Mouse (Mus musculus) myocyte (in vitro differentiated cells): Measurements from ENCODE around the gene Uchl4.

ENCODE experiments used
- POLR2A ChIP-seq: IDR thresholded peaks from one replicate; pipeline ENCODE4 v1.6.1; 2011; ENCODE audit warnings: low read depth, mild to moderate bottlenecking, control low read depth, moderate library complexity; ENCODE audit not compliant: insufficient read length
- REST ChIP-seq: IDR thresholded peaks from one replicate; pipeline ENCODE4 v1.6.1; 2011; ENCODE audit warnings: mild to moderate bottlenecking, control low read depth, moderate library complexity; ENCODE audit not compliant: insufficient read depth, insufficient read length
- USF1 ChIP-seq: IDR thresholded peaks from one replicate; pipeline ENCODE4 v1.6.1; 2011; ENCODE audit warnings: low read depth, mild to moderate bottlenecking, control low read depth, moderate library complexity

- TF ChIP-seq USF1: no peak
- no peak for TF ChIP-seq POLR2A
- no peak for TF ChIP-seq REST
Measured at GRCm38 (mm10) chr9:64233656-64234055, 1.3 kb upstream of the Uchl4 start.
